Mouse (Mus musculus): Measurements from ENCODE around the gene 1110032F04Rik. TPM values are rescaled to one million over a fixed set of nuclear protein-coding genes. Genes with fewer than 3 reads are reported as not detected.
A peak's percentile ranks its signal among the peaks of the same experiment; 100 is the strongest.

Gene 1110032F04Rik
- polyA plus RNA-seq (2012; rRNA removed) (0.68 and 0.69 TPM in 2 replicates), polyA plus RNA-seq (2014; fragmentation: Nextera tagmentation; extraction: Ambion mirVana) (0.57 and 0.76 TPM in 2 replicates)

GRCm38 (mm10) chr3:68869211-68869690 lies at the start of gene 1110032F04Rik:
1110032F04Rik (plus strand) TSS chr3:68869586.
- no peaks in the 10 kb centered on the region for H3K9me3 ChIP-seq (ENCODE audit: control insufficient read depth, low read length)
- WGBS (ENCODE audit: insufficient replicate concordance): under 1% methylated on average over 62 of the region's 62 CpGs
- DNase-seq (ENCODE audit: low read depth in 3 of 3, low spot score in 3 of 3): peak in 1 of 3 experiments; percentile 13
- peak within 1 kb of the TSS; percentile 66 for H3K4me2 ChIP-seq (ENCODE audit: low read depth)
- TF ChIP-seq CTCF (IDR thresholded peaks at IDR 0.05; ENCODE audit: low read depth) (no peak), EP300 (IDR thresholded peaks at IDR 0.05; ENCODE audit: low read depth) (no peak)
- no peaks in the 10 kb centered on the region for H3K36me3 ChIP-seq (replicated peaks; ENCODE audit: control insufficient read depth, insufficient read depth, low read depth)
- peak; percentile 47; the same call in 1 of the 2 replicates for ATAC-seq (ENCODE audit: insufficient read depth)
- no peak within 1 kb of the TSS for H3K9ac ChIP-seq (replicated peaks)
- no peak within 1 kb of the TSS for H3K27ac ChIP-seq
- peaks cover 30% of the 10 kb centered on the region for H3K27me3 ChIP-seq (ENCODE audit: control insufficient read depth, insufficient read depth, low read length)
- peak within 1 kb of the TSS; percentile 26 to 40 for H3K4me3 ChIP-seq (ENCODE audit: insufficient read depth in 1 of 2, low read depth in 2 of 2, low read length in 2 of 2)
- H3K4me1 ChIP-seq (replicated peaks; ENCODE audit: control insufficient read depth in 2 of 2, insufficient read depth in 2 of 2, low read length in 1 of 2): no peaks in the 10 kb centered on the region

DNA sequence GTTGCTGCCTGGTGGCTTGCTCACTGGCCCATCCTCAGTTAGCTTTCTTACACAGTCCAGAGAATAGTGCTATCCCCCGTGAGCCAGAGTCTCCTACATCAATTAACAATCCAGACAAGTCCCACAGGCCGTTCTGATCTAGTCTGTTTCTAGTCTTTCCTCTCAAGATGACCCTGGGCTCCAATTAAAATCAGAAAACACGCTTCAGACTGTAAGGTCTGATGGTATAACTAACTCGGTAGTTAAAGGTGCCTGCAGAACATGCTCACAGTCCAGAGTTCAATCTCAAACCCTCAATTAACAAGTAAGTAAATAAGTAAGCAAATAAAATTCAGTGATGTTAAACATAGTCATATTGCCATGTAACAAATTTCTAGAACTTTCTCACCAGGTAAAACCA lies 48.0 kb upstream of the 1110032F04Rik start:
- Histone ChIP-seq H3K36me3 (replicated peaks; ENCODE audit: control insufficient read depth, insufficient read depth, low read depth) (no peaks in the 10 kb centered on the region), H3K27me3 (ENCODE audit: control insufficient read depth, insufficient read depth, low read length) (no peaks in the 10 kb centered on the region), H3K9ac (replicated peaks) (no peak overlapping the region), H3K4me1 (replicated peaks; ENCODE audit: control insufficient read depth in 2 of 2, insufficient read depth in 2 of 2, low read length in 1 of 2) (no peaks in the 10 kb centered on the region), H3K4me3 (ENCODE audit: insufficient read depth in 1 of 2, low read depth in 2 of 2, low read length in 2 of 2) (no peak overlapping the region), H3K27ac (no peak overlapping the region), H3K4me2 (ENCODE audit: low read depth) (no peak overlapping the region), H3K9me3 (ENCODE audit: control insufficient read depth, low read length) (no peaks in the 10 kb centered on the region)
- 42% methylated on average over 4 of the region's 4 CpGs for WGBS (ENCODE audit: insufficient replicate concordance)
- TF ChIP-seq EP300 (IDR thresholded peaks at IDR 0.05; ENCODE audit: low read depth) (no peak), CTCF (IDR thresholded peaks at IDR 0.05; ENCODE audit: low read depth) (no peak)
- DNase-seq (ENCODE audit: low read depth in 3 of 3, low spot score in 3 of 3) (no peak), ATAC-seq (ENCODE audit: insufficient read depth) (no peak)

DNA sequence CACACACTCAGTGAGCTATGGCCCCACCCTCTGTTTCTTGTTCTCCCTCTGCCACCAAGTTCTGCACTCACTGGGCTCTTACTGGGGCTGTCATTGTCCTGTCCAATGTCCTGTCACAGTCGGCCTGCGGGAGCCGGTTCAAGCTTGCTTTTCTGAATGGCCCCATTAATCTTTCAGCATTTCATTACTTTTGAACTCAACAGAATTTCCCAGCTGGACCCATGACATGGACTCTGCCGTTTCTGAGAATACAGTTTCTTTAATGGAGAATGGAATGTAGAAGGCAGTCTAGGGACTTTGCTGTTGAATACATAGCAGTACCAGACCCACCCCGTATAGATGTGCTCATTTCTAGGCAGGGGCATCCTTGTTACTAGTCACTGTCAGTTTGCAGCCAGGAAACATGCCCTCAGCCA lies 47.5 kb upstream of the 1110032F04Rik start:
- Histone ChIP-seq H3K27me3 (ENCODE audit: control insufficient read depth, insufficient read depth, low read length) (no peaks in the 10 kb centered on the region), H3K4me3 (ENCODE audit: insufficient read depth in 1 of 2, low read depth in 2 of 2, low read length in 2 of 2) (no peak overlapping the region), H3K4me2 (ENCODE audit: low read depth) (no peak overlapping the region), H3K4me1 (replicated peaks; ENCODE audit: control insufficient read depth in 2 of 2, insufficient read depth in 2 of 2, low read length in 1 of 2) (no peaks in the 10 kb centered on the region), H3K27ac (no peak overlapping the region), H3K36me3 (replicated peaks; ENCODE audit: control insufficient read depth, insufficient read depth, low read depth) (no peaks in the 10 kb centered on the region), H3K9ac (replicated peaks) (no peak overlapping the region), H3K9me3 (ENCODE audit: control insufficient read depth, low read length) (no peaks in the 10 kb centered on the region)
- DNase-seq (ENCODE audit: low read depth in 3 of 3, low spot score in 3 of 3) (no peak), ATAC-seq (ENCODE audit: insufficient read depth) (no peak)
- TF ChIP-seq EP300 (IDR thresholded peaks at IDR 0.05; ENCODE audit: low read depth) (no peak), CTCF (IDR thresholded peaks at IDR 0.05; ENCODE audit: low read depth) (no peak)
- WGBS (ENCODE audit: insufficient replicate concordance): 64% methylated on average over 5 of the region's 5 CpGs

DNA sequence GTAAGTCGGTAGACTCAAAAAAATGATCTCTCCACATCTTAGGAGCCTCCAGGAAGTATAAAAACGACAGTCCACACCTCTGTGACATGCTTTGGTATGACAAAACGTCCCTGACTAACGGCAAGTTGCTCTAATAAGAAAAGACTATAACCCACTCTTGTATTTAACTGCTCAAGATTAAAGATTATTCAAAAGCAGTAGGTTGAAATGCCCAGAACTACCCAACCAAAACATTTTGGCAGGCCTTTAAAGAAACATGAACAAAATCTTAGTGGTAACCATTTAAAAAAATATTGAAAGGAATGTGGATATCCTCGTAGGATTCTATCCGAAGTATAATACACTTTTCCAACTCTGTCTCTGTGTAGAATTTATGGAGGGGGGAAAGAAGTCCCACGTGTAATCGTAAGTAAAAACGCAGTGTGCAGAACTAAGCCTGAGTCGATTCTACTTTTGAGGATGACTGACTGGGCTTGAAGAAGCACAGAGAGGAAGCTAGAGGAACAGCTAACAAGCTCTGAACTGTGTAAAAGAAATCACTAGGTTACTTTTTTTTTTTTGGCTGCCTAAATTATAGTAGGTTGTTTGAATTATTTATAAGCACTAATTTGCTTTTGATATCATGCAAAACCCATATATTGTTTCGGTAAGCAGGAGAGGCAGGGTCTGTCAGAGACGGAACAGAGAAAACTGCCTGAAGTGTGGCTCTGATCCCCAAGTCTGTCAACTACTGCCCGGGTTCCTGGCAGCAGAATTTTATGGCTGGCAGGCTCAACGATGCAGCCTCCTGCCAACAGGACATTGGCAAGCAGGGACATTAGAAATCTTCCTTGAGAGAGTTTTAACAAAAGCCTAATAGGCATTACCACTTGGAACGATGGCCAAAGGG lies 45.3 kb upstream of the 1110032F04Rik start:
- H3K9ac ChIP-seq (replicated peaks): no peak overlapping the region
- no peaks in the 10 kb centered on the region for H3K4me1 ChIP-seq (replicated peaks; ENCODE audit: control insufficient read depth in 2 of 2, insufficient read depth in 2 of 2, low read length in 1 of 2)
- ATAC-seq (ENCODE audit: insufficient read depth) (no peak), DNase-seq (ENCODE audit: low read depth in 3 of 3, low spot score in 3 of 3) (no peak)
- no peaks in the 10 kb centered on the region for H3K9me3 ChIP-seq (ENCODE audit: control insufficient read depth, low read length)
- H3K4me2 ChIP-seq (ENCODE audit: low read depth): no peak overlapping the region
- H3K4me3 ChIP-seq (ENCODE audit: insufficient read depth in 1 of 2, low read depth in 2 of 2, low read length in 2 of 2): no peak overlapping the region
- no peaks in the 10 kb centered on the region for H3K36me3 ChIP-seq (replicated peaks; ENCODE audit: control insufficient read depth, insufficient read depth, low read depth)
- no peaks in the 10 kb centered on the region for H3K27me3 ChIP-seq (ENCODE audit: control insufficient read depth, insufficient read depth, low read length)
- no peak overlapping the region for H3K27ac ChIP-seq
- no peak for TF ChIP-seq EP300 (IDR thresholded peaks at IDR 0.05; ENCODE audit: low read depth)
- TF ChIP-seq CTCF (IDR thresholded peaks at IDR 0.05; ENCODE audit: low read depth): no peak
- WGBS (ENCODE audit: insufficient replicate concordance): 59% methylated on average over 15 of the region's 15 CpGs

- WGBS (ENCODE audit: insufficient replicate concordance): 40% methylated on average over 2 of the region's 2 CpGs
- H3K4me1 ChIP-seq (replicated peaks; ENCODE audit: control insufficient read depth in 2 of 2, insufficient read depth in 2 of 2, low read length in 1 of 2): no peaks in the 10 kb centered on the region
- no peaks in the 10 kb centered on the region for H3K27me3 ChIP-seq (ENCODE audit: control insufficient read depth, insufficient read depth, low read length)
- DNase-seq (ENCODE audit: low read depth in 3 of 3, low spot score in 3 of 3): no peak
- H3K9me3 ChIP-seq (ENCODE audit: control insufficient read depth, low read length): no peaks in the 10 kb centered on the region
- no peak overlapping the region for H3K9ac ChIP-seq (replicated peaks)
- TF ChIP-seq EP300 (IDR thresholded peaks at IDR 0.05; ENCODE audit: low read depth) (no peak), CTCF (IDR thresholded peaks at IDR 0.05; ENCODE audit: low read depth) (no peak)
- H3K4me2 ChIP-seq (ENCODE audit: low read depth): no peak overlapping the region
- no peak for ATAC-seq (ENCODE audit: insufficient read depth)
- H3K36me3 ChIP-seq (replicated peaks; ENCODE audit: control insufficient read depth, insufficient read depth, low read depth): no peaks in the 10 kb centered on the region
- no peak overlapping the region for H3K4me3 ChIP-seq (ENCODE audit: insufficient read depth in 1 of 2, low read depth in 2 of 2, low read length in 2 of 2)
- no peak overlapping the region for H3K27ac ChIP-seq
Measured at GRCm38 (mm10) chr3:68824765-68825090, 44.7 kb upstream of the 1110032F04Rik start.

Measured in liver, embryonic 14.5 days (tissue).